Mouse (Mus musculus): ENCODE measurements around the gene Mtmr14. TPM values are rescaled to one million over a fixed set of nuclear protein-coding genes. Genes with fewer than 3 reads are reported as not detected.

Mtmr14 gene
- polyA plus RNA-seq, 1 experiment: 29.8 TPM

DNA sequence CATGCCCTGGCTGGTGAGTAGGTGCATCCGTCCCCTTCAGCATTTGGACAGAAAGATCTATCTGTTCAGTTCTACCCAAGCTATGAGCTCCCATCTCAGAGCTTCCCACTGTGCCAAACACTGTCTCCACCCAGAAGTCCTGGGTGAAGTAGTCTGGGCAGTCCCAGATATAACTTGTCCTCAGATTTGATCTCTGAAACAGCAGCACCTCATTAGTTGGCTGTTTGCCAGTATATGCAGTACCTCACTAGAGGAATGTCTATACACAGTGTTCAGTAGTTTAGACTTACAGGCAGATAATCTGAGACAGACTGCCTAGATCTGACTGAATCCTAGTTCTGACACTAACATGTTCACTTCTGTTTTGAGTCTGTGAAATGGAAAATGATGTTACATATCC, 91.8 kb downstream of the Mtmr14 start:
- no peak overlapping the region for H3K4me3 ChIP-seq (ENCODE audit: control insufficient read depth, low read depth, low read length)
- no peak overlapping the region for H3K27ac ChIP-seq (ENCODE audit: control insufficient read depth, insufficient read depth, low read depth, low read length)
- peaks cover 2% of the 10 kb centered on the region; the same call in 1 of the 2 replicates for H3K36me3 ChIP-seq (ENCODE audit: control insufficient read depth, insufficient read depth, low read length)
- TF ChIP-seq CTCF (IDR thresholded peaks at IDR 0.05; ENCODE audit: control insufficient read depth, insufficient read depth, insufficient replicate concordance, low read depth, low read length): no peak
- TF ChIP-seq POLR2A (IDR thresholded peaks at IDR 0.05; ENCODE audit: control insufficient read depth, low read depth, low read length): no peak
- no peaks in the 10 kb centered on the region; the same call in 1 of the 2 replicates for H3K4me1 ChIP-seq (ENCODE audit: control insufficient read depth, insufficient read depth, low read length)
- H3K27me3 ChIP-seq (ENCODE audit: control insufficient read depth, insufficient read depth, low read length): no peaks in the 10 kb centered on the region

DNA sequence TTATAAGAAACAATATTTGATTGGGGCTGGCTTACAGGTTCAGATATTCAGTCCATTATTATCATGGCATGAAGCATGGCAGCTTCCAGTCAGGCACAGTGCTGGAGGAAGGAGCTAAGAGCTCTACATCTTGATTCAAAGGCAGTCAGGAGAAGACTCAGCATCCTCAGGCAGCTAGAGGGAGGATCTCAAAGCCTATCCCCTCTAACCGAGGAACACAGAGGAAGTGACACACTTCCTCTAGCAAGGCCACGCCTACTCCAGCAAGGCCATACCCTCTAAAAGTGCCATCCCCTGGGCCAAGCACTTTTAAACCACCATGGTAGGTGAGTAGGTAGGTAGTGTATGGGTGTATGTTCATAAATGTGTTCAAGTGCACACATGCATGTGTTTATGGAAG, 92.9 kb downstream of the Mtmr14 start:
- H3K27ac ChIP-seq (ENCODE audit: control insufficient read depth, insufficient read depth, low read depth, low read length): no peak overlapping the region
- no peaks in the 10 kb centered on the region; the same call in 1 of the 2 replicates for H3K4me1 ChIP-seq (ENCODE audit: control insufficient read depth, insufficient read depth, low read length)
- TF ChIP-seq POLR2A (IDR thresholded peaks at IDR 0.05; ENCODE audit: control insufficient read depth, low read depth, low read length) (no peak), CTCF (IDR thresholded peaks at IDR 0.05; ENCODE audit: control insufficient read depth, insufficient read depth, insufficient replicate concordance, low read depth, low read length) (no peak)
- peaks cover 3% of the 10 kb centered on the region for H3K36me3 ChIP-seq (ENCODE audit: control insufficient read depth, insufficient read depth, low read length)
- no peak overlapping the region for H3K4me3 ChIP-seq (ENCODE audit: control insufficient read depth, low read depth, low read length)
- no peaks in the 10 kb centered on the region for H3K27me3 ChIP-seq (ENCODE audit: control insufficient read depth, insufficient read depth, low read length)

Other genes starting within 250 kb of the Mtmr14 start
- gene Thumpd3, start 191.6 kb upstream of the Mtmr14 start, polyA plus RNA-seq (2012; rRNA removed): 45.0 and 54.4 TPM in 2 replicates
- gene Setd5, start 160.5 kb upstream of the Mtmr14 start, polyA plus RNA-seq (2012; rRNA removed): 21.3 TPM in 2 replicates
- 0.49 and 0.65 TPM in 2 replicates for gene Lhfpl4, start 42.5 kb upstream of the Mtmr14 start, polyA plus RNA-seq (2012; rRNA removed)
- gene Cpne9, start 44.5 kb downstream of the Mtmr14 start, polyA plus RNA-seq (2012; rRNA removed): 0.34 and 0.58 TPM in 2 replicates
- gene Brpf1, start 69.3 kb downstream of the Mtmr14 start, polyA plus RNA-seq (2012; rRNA removed): 11.7 and 12.4 TPM in 2 replicates
- 30.0 and 31.0 TPM in 2 replicates for gene Ogg1, start 89.1 kb downstream of the Mtmr14 start, polyA plus RNA-seq (2012; rRNA removed)
- gene Camk1, start 106.1 kb downstream of the Mtmr14 start, polyA plus RNA-seq (2012; rRNA removed): 2.4 and 4.3 TPM in 2 replicates
- 42.3 and 50.3 TPM in 2 replicates for gene Tada3, start 140.0 kb downstream of the Mtmr14 start, polyA plus RNA-seq (2012; rRNA removed)
- 14.4 and 15.3 TPM in 2 replicates for gene Arpc4, start 140.3 kb downstream of the Mtmr14 start, polyA plus RNA-seq (2012; rRNA removed)
- 133 and 137 TPM in 2 replicates for gene Ttll3, start 151.4 kb downstream of the Mtmr14 start, polyA plus RNA-seq (2012; rRNA removed)
- 28.3 and 32.4 TPM in 2 replicates for gene Rpusd3, start 181.5 kb downstream of the Mtmr14 start, polyA plus RNA-seq (2012; rRNA removed)
- 1.7 and 5.7 TPM in 2 replicates for gene Cidec, start 197.9 kb downstream of the Mtmr14 start, polyA plus RNA-seq (2012; rRNA removed)
- 51.8 and 62.2 TPM in 2 replicates for gene Jagn1, start 204.7 kb downstream of the Mtmr14 start, polyA plus RNA-seq (2012; rRNA removed)
- gene Il17re, start 220.6 kb downstream of the Mtmr14 start, polyA plus RNA-seq (2012; rRNA removed): 6.1 and 7.8 TPM in 2 replicates
- 3.7 and 4.9 TPM in 2 replicates for gene Il17rc, start 233.6 kb downstream of the Mtmr14 start, polyA plus RNA-seq (2012; rRNA removed)
- gene Creld1, start 245.5 kb downstream of the Mtmr14 start, polyA plus RNA-seq (2012; rRNA removed): 4.6 and 5.0 TPM in 2 replicates